Mouse (Mus musculus): ENCODE data around the gene Sulf2.

GRCm38 (mm10) chr2:166047931-166048330 is 107.5 kb downstream of the Sulf2 start:
- no peak for TF ChIP-seq POLR2A (IDR thresholded peaks at IDR 0.05; ENCODE audit: borderline replicate concordance, insufficient read depth, low read length)
- TF ChIP-seq CTCF (IDR thresholded peaks at IDR 0.05; ENCODE audit: borderline replicate concordance, insufficient read depth, low read depth, low read length), result no peak
